Mouse (Mus musculus) cerebellum, adult 18-20 months (tissue): ENCODE data around the gene Ripply3.

Experiments
- DNase-seq, 2 experiments: peaks; one replicate each; pipeline ENCODE4 v3.0.0; 2021

Gene Ripply3

GRCm38 (mm10) chr16:94327781-94328711 lies at the start of gene Ripply3:
Ripply3 (plus strand) TSS chr16:94328420.
- DNase-seq = no peak

GRCm38 (mm10) chr16:94283972-94284371 lies 44.2 kb upstream of the Ripply3 start:
- DNase-seq = no peak

- no peak for DNase-seq
Measured at GRCm38 (mm10) chr16:94287826-94288225, 40.4 kb upstream of the Ripply3 start.

- peak; percentile 58 to 68 for DNase-seq
Measured at GRCm38 (mm10) chr16:94289138-94290072, 38.8 kb upstream of the Ripply3 start.

- peak; percentile 91 to 93 for DNase-seq
Measured at GRCm38 (mm10) chr16:94290073-94290999, 37.9 kb upstream of the Ripply3 start.

- DNase-seq = no peak
Measured at GRCm38 (mm10) chr16:94291141-94291540, 37.1 kb upstream of the Ripply3 start.

- no peak for DNase-seq
Measured at GRCm38 (mm10) chr16:94298081-94298480, 30.1 kb upstream of the Ripply3 start.

GRCm38 (mm10) chr16:94299210-94299609 lies 29.0 kb upstream of the Ripply3 start:
- no peak for DNase-seq

- no peak for DNase-seq
Measured at GRCm38 (mm10) chr16:94301194-94301593, 27.0 kb upstream of the Ripply3 start.

GRCm38 (mm10) chr16:94301696-94302095 lies 26.5 kb upstream of the Ripply3 start:
- DNase-seq = peak in 1 of 2 experiments; percentile 35

- peak; percentile 83 to 84 for DNase-seq
Measured at GRCm38 (mm10) chr16:94302274-94303202, 25.7 kb upstream of the Ripply3 start.

GRCm38 (mm10) chr16:94303203-94303535 lies 25.1 kb upstream of the Ripply3 start:
- DNase-seq = no peak

GRCm38 (mm10) chr16:94307526-94307925 lies 20.7 kb upstream of the Ripply3 start:
- peak; percentile 67 to 69 for DNase-seq

- no peak for DNase-seq
Measured at GRCm38 (mm10) chr16:94307942-94308341, 20.3 kb upstream of the Ripply3 start.

GRCm38 (mm10) chr16:94309025-94309424 lies 19.2 kb upstream of the Ripply3 start:
- peak in 1 of 2 experiments; percentile 28 for DNase-seq

- no peak for DNase-seq
Measured at GRCm38 (mm10) chr16:94311416-94311815, 16.8 kb upstream of the Ripply3 start.

GRCm38 (mm10) chr16:94311931-94312330 lies 16.3 kb upstream of the Ripply3 start:
- DNase-seq = no peak

GRCm38 (mm10) chr16:94312663-94313228 lies 15.5 kb upstream of the Ripply3 start:
- peak; percentile 91 to 94 for DNase-seq

GRCm38 (mm10) chr16:94313229-94314030 lies 14.8 kb upstream of the Ripply3 start, which contains the start of gene Hlcs:
Hlcs (minus strand) TSS chr16:94313571.
- peak; percentile 97 to 99 for DNase-seq

GRCm38 (mm10) chr16:94314626-94315025 lies 13.6 kb upstream of the Ripply3 start:
- no peak for DNase-seq
